Mouse (Mus musculus): ENCODE measurements at regions not wholly inside any gene's neighbourhood (a gene's known extent, or its start where the extent isn't known, plus 50 kb on each side); places are given as distances from the start of the nearest gene placed in this dataset.

DNA sequence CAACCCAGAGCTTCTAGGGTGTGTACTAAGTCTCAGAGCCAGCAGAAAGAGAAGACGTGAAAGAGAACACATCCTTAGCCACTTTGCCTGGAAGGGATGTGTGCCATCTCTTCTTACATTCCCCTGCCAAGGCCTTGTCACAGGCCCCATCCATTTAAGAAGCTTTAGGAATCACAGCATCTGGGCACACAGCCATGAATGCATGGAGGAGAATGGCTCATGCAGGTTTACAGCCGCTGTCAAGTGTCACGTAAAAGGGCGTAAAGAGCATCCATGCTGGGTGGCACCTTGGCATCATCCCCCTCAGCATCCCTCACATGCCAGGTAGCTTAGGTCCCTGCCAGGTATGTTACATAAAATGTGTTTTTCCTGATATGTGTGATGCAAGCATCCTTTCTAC lies 66.1 kb upstream of the Spats2l start:
- H3K9me3 ChIP-seq (replicated peaks; ENCODE audit: low read length): no peaks in the 10 kb centered on the region
- H3K4me1 ChIP-seq (ENCODE audit: control insufficient read depth in 1 of 2, insufficient read depth in 2 of 2): peaks cover 3 to 7% of the 10 kb centered on the region in 2 experiments; a peak in 3 of 4 replicates
- DNase-seq (ENCODE audit: extremely low read depth): no peak
- TF ChIP-seq SIN3A (IDR thresholded peaks at IDR 0.05; ENCODE audit: low read length) (no peak), TCF12 (IDR thresholded peaks at IDR 0.05; ENCODE audit: low read depth, low read length) (no peak), MXI1 (IDR thresholded peaks at IDR 0.05; ENCODE audit: low read depth, low read length) (no peak), NRF1 (IDR thresholded peaks at IDR 0.05; ENCODE audit: low read depth, low read length) (no peak), TBP (conservative IDR thresholded peaks at IDR 0.05; ENCODE audit: low read depth, low read length) (no peak), BHLHE40 (IDR thresholded peaks at IDR 0.05; ENCODE audit: low read depth, low read length) (no peak), ZMIZ1 (IDR thresholded peaks at IDR 0.05; ENCODE audit: low read depth, low read length) (no peak), CHD2 (IDR thresholded peaks at IDR 0.05; ENCODE audit: low read length) (no peak), MAX (IDR thresholded peaks at IDR 0.05; ENCODE audit: low read length) (no peak)
- dilution Hi-C loops (cut with MboI; ENCODE audit: extremely low pct_ligation_motif_present, extremely low pct_unique_long_range_greater_than_20kb, low sequenced_read_pairs) (no loop called here), in situ Hi-C loops (cut with MboI; ENCODE audit: low pct_ligation_motif_present, low pct_unique_long_range_greater_than_20kb, low sequenced_read_pairs) (no loop called here)
- no peak overlapping the region for H3K9ac ChIP-seq (ENCODE audit: insufficient read depth, low read depth)
- no peaks in the 10 kb centered on the region for H3K36me3 ChIP-seq (replicated peaks in 1 of 2; ENCODE audit: control insufficient read depth in 1 of 2, insufficient read depth in 1 of 2, low read length in 1 of 2)
- H3K27me3 ChIP-seq (replicated peaks): no peaks in the 10 kb centered on the region
- no peak overlapping the region for H3K4me3 ChIP-seq (replicated peaks in 1 of 3; ENCODE audit: low read depth in 2 of 3, low read length in 2 of 3, poor library complexity in 1 of 3)
- H3K27ac ChIP-seq (ENCODE audit: insufficient read depth, low read depth): no peak overlapping the region
- H3K4me2 ChIP-seq (ENCODE audit: insufficient read depth, low read depth, poor library complexity, severe bottlenecking): no peak overlapping the region
- H3K79me2 ChIP-seq (replicated peaks; ENCODE audit: control insufficient read depth, extremely low read depth, insufficient read depth, poor library complexity, severe bottlenecking): no peaks in the 10 kb centered on the region

DNA sequence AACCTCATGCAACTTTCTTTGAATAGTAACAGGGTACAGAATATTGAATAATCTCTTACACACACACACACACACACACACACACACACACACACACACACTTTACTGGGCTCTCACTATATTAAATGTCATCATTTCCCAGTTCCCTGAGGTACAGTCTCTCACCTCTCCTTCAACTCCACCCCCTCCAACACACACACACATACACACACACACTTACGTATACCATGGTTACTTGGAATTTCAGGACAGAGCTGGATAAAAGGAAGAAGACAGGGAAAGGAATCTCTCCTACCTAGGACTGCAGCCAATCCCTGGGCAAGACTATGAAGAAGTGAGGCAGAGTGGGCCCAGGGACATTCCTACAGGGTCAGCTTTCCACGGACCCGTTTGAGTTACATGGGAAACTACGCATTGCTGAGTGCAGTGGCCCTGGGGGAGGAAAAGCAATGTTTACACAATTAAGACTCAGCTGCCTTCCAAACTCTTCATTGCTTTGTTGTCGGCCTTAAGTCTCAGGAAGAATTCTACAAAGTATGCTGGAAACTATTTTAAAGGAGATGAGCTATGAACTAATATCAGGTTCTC lies 61.0 kb upstream of the Spats2l start:
- no peak overlapping the region for H3K27ac ChIP-seq (ENCODE audit: insufficient read depth, low read depth)
- H3K79me2 ChIP-seq (replicated peaks; ENCODE audit: control insufficient read depth, extremely low read depth, insufficient read depth, poor library complexity, severe bottlenecking): no peaks in the 10 kb centered on the region
- H3K9me3 ChIP-seq (replicated peaks; ENCODE audit: low read length): no peaks in the 10 kb centered on the region
- no peak overlapping the region for H3K4me3 ChIP-seq (replicated peaks in 1 of 3; ENCODE audit: low read depth in 2 of 3, low read length in 2 of 3, poor library complexity in 1 of 3)
- H3K9ac ChIP-seq (ENCODE audit: insufficient read depth, low read depth): no peak overlapping the region
- DNase-seq (ENCODE audit: extremely low read depth): no peak
- H3K36me3 ChIP-seq (replicated peaks in 1 of 2; ENCODE audit: control insufficient read depth in 1 of 2, insufficient read depth in 1 of 2, low read length in 1 of 2): no peaks in the 10 kb centered on the region
- H3K27me3 ChIP-seq (replicated peaks): no peaks in the 10 kb centered on the region
- TF ChIP-seq CHD1 (IDR thresholded peaks at IDR 0.05; ENCODE audit: low read depth, low read length): no peak
- no peak for TF ChIP-seq HCFC1 (IDR thresholded peaks at IDR 0.05; ENCODE audit: low read depth, low read length)
- TF ChIP-seq MEF2A (IDR thresholded peaks at IDR 0.05; ENCODE audit: borderline replicate concordance, low read depth, low read length): no peak
- TF ChIP-seq JUN (IDR thresholded peaks at IDR 0.05; ENCODE audit: insufficient read depth, low read depth, low read length): no peak
- TF ChIP-seq MAX (IDR thresholded peaks at IDR 0.05; ENCODE audit: low read length): no peak
- TF ChIP-seq EP300 (IDR thresholded peaks at IDR 0.05; ENCODE audit: low read length): no peak
- TF ChIP-seq ZMIZ1 (IDR thresholded peaks at IDR 0.05; ENCODE audit: low read depth, low read length): no peak
- no peak for TF ChIP-seq ZKSCAN1 (IDR thresholded peaks at IDR 0.05; ENCODE audit: borderline replicate concordance, low read depth, low read length)
- no peak for TF ChIP-seq GABPA (IDR thresholded peaks at IDR 0.05; ENCODE audit: insufficient replicate concordance, low read depth, low read length)
- no peak for TF ChIP-seq ZC3H11A (IDR thresholded peaks at IDR 0.05; ENCODE audit: low read depth, low read length)
- TF ChIP-seq NELFE (IDR thresholded peaks at IDR 0.05; ENCODE audit: low read depth, low read length): no peak
- no peak for TF ChIP-seq MAFK (IDR thresholded peaks at IDR 0.05; ENCODE audit: insufficient replicate concordance, low read length)
- no peak for TF ChIP-seq KAT2A (IDR thresholded peaks at IDR 0.05; ENCODE audit: insufficient replicate concordance, low read length)
- no peak for TF ChIP-seq E2F4 (IDR thresholded peaks at IDR 0.05; ENCODE audit: insufficient replicate concordance, low read depth, low read length)
- no peak for TF ChIP-seq POLR2A (IDR thresholded peaks at IDR 0.05; ENCODE audit: low read depth, low read length)
- no peak for TF ChIP-seq ELF1 (IDR thresholded peaks at IDR 0.05; ENCODE audit: low read depth, low read length)
- TF ChIP-seq SIN3A (IDR thresholded peaks at IDR 0.05; ENCODE audit: low read length): no peak
- TF ChIP-seq NRF1 (IDR thresholded peaks at IDR 0.05; ENCODE audit: low read depth, low read length): no peak
- no peak for TF ChIP-seq CHD2 (IDR thresholded peaks at IDR 0.05; ENCODE audit: low read length)
- TF ChIP-seq ETS1 (conservative IDR thresholded peaks at IDR 0.05; ENCODE audit: low read depth, low read length): no peak
- no peak overlapping the region for H3K4me2 ChIP-seq (ENCODE audit: insufficient read depth, low read depth, poor library complexity, severe bottlenecking)
- peaks cover under 1 to 1% of the 10 kb centered on the region in 2 experiments; a peak in 3 of 4 replicates for H3K4me1 ChIP-seq (ENCODE audit: control insufficient read depth in 1 of 2, insufficient read depth in 2 of 2)
- in situ Hi-C loops (cut with MboI; ENCODE audit: low pct_ligation_motif_present, low pct_unique_long_range_greater_than_20kb, low sequenced_read_pairs) (no loop called here), dilution Hi-C loops (cut with MboI; ENCODE audit: extremely low pct_ligation_motif_present, extremely low pct_unique_long_range_greater_than_20kb, low sequenced_read_pairs) (no loop called here)

All from CH12.LX (cell line).